Comparison of ENCODE assay signal across 8 mouse cellular contexts in the genomic region with DNA sequence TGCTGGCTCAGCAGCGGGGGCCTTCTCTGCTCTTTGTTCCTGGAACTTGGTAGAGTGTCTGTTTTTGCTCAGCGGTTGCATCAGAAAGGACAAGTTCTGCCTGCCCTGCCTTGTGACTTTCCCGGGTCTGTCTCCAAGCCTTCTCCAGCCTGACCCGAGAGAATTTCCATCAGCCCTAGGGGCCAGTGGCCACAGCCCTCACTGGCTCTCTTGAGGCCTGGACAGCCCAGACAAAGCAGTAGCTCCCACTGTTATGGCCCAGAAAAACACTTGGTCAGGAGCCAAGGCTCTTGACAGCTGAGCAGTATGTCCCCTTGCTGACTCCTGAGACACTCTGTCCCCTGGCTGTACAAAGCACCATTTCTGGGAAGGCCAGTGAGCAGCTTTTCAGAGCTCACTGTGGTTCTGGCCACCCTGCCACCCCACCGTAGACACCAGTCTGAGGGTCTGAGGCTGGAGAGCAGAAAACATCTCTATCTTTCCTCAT. TPM values are rescaled to one million over a fixed set of nuclear protein-coding genes. Genes with fewer than 3 reads are reported as not detected.
A peak's percentile ranks its signal among the peaks of the same experiment; 100 is the strongest.
DNase-seq lines count a peak whose midpoint lies in the region; ATAC-seq and TF ChIP-seq lines count a peak whose summit lies in the region.

A gene (plus strand): TSS at position 437 of the 487 bp plus-strand sequence.

- no peak for TF ChIP-seq CTCF in MEL (IDR thresholded peaks at IDR 0.05 in 2 of 3, conservative IDR thresholded peaks at IDR 0.05 in 1 of 3; ENCODE audit: control insufficient read depth in 1 of 3, insufficient read depth in 1 of 3, low read depth in 2 of 3, low read length in 3 of 3, poor library complexity in 1 of 3, severe bottlenecking in 1 of 3)
- no peak for TF ChIP-seq CTCF in bone marrow, adult 2 months (IDR thresholded peaks at IDR 0.05; ENCODE audit: control insufficient read depth, insufficient read depth, low read length)
- no peak for TF ChIP-seq CTCF in liver, postnatal 0 days (IDR thresholded peaks at IDR 0.05; ENCODE audit: low read depth)

- no peak for TF ChIP-seq RAD21 in MEL (IDR thresholded peaks at IDR 0.05; ENCODE audit: low read depth, low read length)

- no peaks in the 10 kb centered on the region for H3K9me3 ChIP-seq in MEL (replicated peaks; ENCODE audit: insufficient read depth, low read length)
- no peaks in the 10 kb centered on the region for H3K9me3 ChIP-seq in forebrain, embryonic 15.5 days
- H3K9me3 ChIP-seq in liver, postnatal 0 days (ENCODE audit: low read length), result no peaks in the 10 kb centered on the region
- no peaks in the 10 kb centered on the region for H3K9me3 ChIP-seq in stomach, embryonic 15.5 days

- WGBS in bone marrow, adult 2 months, result 68% methylated on average over 5 of the region's 5 CpGs
- WGBS in forebrain, embryonic 15.5 days, result 37% methylated on average over 5 of the region's 5 CpGs
- WGBS in liver, postnatal 0 days (ENCODE audit: insufficient replicate concordance), result 57% methylated on average over 5 of the region's 5 CpGs
- WGBS in stomach, embryonic 15.5 days, result 43% methylated on average over 5 of the region's 5 CpGs

- no peak for TF ChIP-seq POLR2A in MEL (IDR thresholded peaks at IDR 0.05; ENCODE audit: control insufficient read depth in 1 of 2, insufficient read depth in 1 of 2, low read depth in 1 of 2, low read length in 2 of 2, poor library complexity in 1 of 2)
- TF ChIP-seq POLR2A in bone marrow, adult 2 months (IDR thresholded peaks at IDR 0.05; ENCODE audit: borderline replicate concordance, control insufficient read depth, low read depth, low read length), result no peak

- intact Hi-C loops in heart, postnatal 14 days (cut with DNase I), result loop anchor here (1.0 kb wide), 1 partner anchor 28 kb away; no protein-coding TSS in a partner anchor

- TF ChIP-seq EP300 in MEL (IDR thresholded peaks at IDR 0.05; ENCODE audit: low read depth in 1 of 2, low read length in 2 of 2), result no peak
- no peak for TF ChIP-seq EP300 in liver, postnatal 0 days (IDR thresholded peaks at IDR 0.05; ENCODE audit: low read depth)

- H3K4me3 ChIP-seq in MEL (ENCODE audit: control insufficient read depth in 1 of 2, insufficient read depth in 1 of 2, low read depth in 2 of 2, low read length in 2 of 2), result no peak within 1 kb of the TSS
- no peak within 1 kb of the TSS for H3K4me3 ChIP-seq in bone marrow, adult 2 months (replicated peaks; ENCODE audit: control insufficient read depth, low read depth, low read length)
- H3K4me3 ChIP-seq in forebrain, embryonic 15.5 days, result no peak within 1 kb of the TSS
- peak within 1 kb of the TSS; percentile 27 for H3K4me3 ChIP-seq in liver, postnatal 0 days (ENCODE audit: low read depth, low read length)
- H3K4me3 ChIP-seq in stomach, embryonic 15.5 days (replicated peaks), result peak within 1 kb of the TSS; percentile 13

- no peaks in the 10 kb centered on the region; the same call in 1 of the 2 replicates for H3K79me2 ChIP-seq in MEL (ENCODE audit: control insufficient read depth, insufficient read depth, low read length, poor library complexity)

- H3K27me3 ChIP-seq in MEL (ENCODE audit: control insufficient read depth in 1 of 2, insufficient read depth in 2 of 2, low read length in 2 of 2), result no peaks in the 10 kb centered on the region
- H3K27me3 ChIP-seq in forebrain, embryonic 15.5 days, result no peaks in the 10 kb centered on the region
- no peaks in the 10 kb centered on the region for H3K27me3 ChIP-seq in liver, postnatal 0 days (ENCODE audit: insufficient read depth, low read length)
- no peaks in the 10 kb centered on the region for H3K27me3 ChIP-seq in stomach, embryonic 15.5 days (replicated peaks)

- peaks cover 19 to 25% of the 10 kb centered on the region in 2 experiments for H3K4me1 ChIP-seq in MEL (ENCODE audit: control insufficient read depth in 1 of 2, insufficient read depth in 2 of 2, low read length in 2 of 2)
- no peaks in the 10 kb centered on the region; the same call in 1 of the 2 replicates for H3K4me1 ChIP-seq in bone marrow, adult 2 months (ENCODE audit: control insufficient read depth, insufficient read depth, low read length)
- peaks cover 51% of the 10 kb centered on the region for H3K4me1 ChIP-seq in forebrain, embryonic 15.5 days
- peaks cover 44% of the 10 kb centered on the region for H3K4me1 ChIP-seq in liver, postnatal 0 days (ENCODE audit: insufficient read depth)
- H3K4me1 ChIP-seq in stomach, embryonic 15.5 days, result peaks cover 41% of the 10 kb centered on the region

- DNase-seq in MEL (ENCODE audit: low read depth, low spot score), result peak; percentile 66
- peak; percentile 85 to 87 for DNase-seq in heart, postnatal 14 days
- DNase-seq in layer of hippocampus, adult 18-20 months (ENCODE audit: low spot score in 2 of 2), result peak; percentile 27 to 90
- DNase-seq in liver, postnatal 0 days, result peak; percentile 39

- peak within 1 kb of the TSS; percentile 74 for H3K9ac ChIP-seq in MEL (ENCODE audit: control insufficient read depth, low read depth, low read length, poor library complexity, severe bottlenecking)
- peak within 1 kb of the TSS; percentile 14; the same call in 1 of the 2 replicates for H3K9ac ChIP-seq in forebrain, embryonic 15.5 days (replicated peaks)
- peak within 1 kb of the TSS; percentile 55 for H3K9ac ChIP-seq in liver, postnatal 0 days (replicated peaks)
- no peak within 1 kb of the TSS for H3K9ac ChIP-seq in stomach, embryonic 15.5 days

- no peak within 1 kb of the TSS for H3K4me2 ChIP-seq in forebrain, embryonic 15.5 days (replicated peaks)
- H3K4me2 ChIP-seq in liver, postnatal 0 days (ENCODE audit: low read depth, low read length), result peak within 1 kb of the TSS; percentile 69
- peak within 1 kb of the TSS; percentile 43 for H3K4me2 ChIP-seq in stomach, embryonic 15.5 days

- ATAC-seq in forebrain, embryonic 15.5 days (replicated peaks), result no peak
- ATAC-seq in liver, postnatal 0 days, result peak; percentile 12
- ATAC-seq in stomach, embryonic 15.5 days (ENCODE audit: insufficient read depth, low FRiP score, low read depth), result no peak
- ATAC-seq in granulocyte monocyte progenitor cell, adult 5-6 weeks (replicated peaks; ENCODE audit: poor library complexity, severe bottlenecking), result no peak

- H3K27ac ChIP-seq in MEL (ENCODE audit: control insufficient read depth, low read depth, low read length), result peak within 1 kb of the TSS; percentile 93
- H3K27ac ChIP-seq in bone marrow, adult 2 months (ENCODE audit: control insufficient read depth, insufficient read depth, low read depth, low read length, poor library complexity), result peak within 1 kb of the TSS; percentile 19; the same call in 1 of the 2 replicates
- H3K27ac ChIP-seq in forebrain, embryonic 15.5 days (replicated peaks), result peak within 1 kb of the TSS; percentile 67
- H3K27ac ChIP-seq in liver, postnatal 0 days (ENCODE audit: low read depth), result peak within 1 kb of the TSS; percentile 91
- peak within 1 kb of the TSS; percentile 87 for H3K27ac ChIP-seq in stomach, embryonic 15.5 days

- peaks cover 0 to 20% of the 10 kb centered on the region in 2 experiments; a peak in 3 of 4 replicates for H3K36me3 ChIP-seq in MEL (ENCODE audit: control insufficient read depth in 1 of 2, insufficient read depth in 2 of 2, low read length in 2 of 2)
- H3K36me3 ChIP-seq in forebrain, embryonic 15.5 days, result peaks cover 31% of the 10 kb centered on the region
- peaks cover 34% of the 10 kb centered on the region for H3K36me3 ChIP-seq in liver, postnatal 0 days (replicated peaks; ENCODE audit: insufficient read depth, low read length)
- peaks cover 7% of the 10 kb centered on the region; the same call in 1 of the 2 replicates for H3K36me3 ChIP-seq in stomach, embryonic 15.5 days

TF ChIP-seq in MEL, 35 proteins besides CTCF, POLR2A, EP300 and RAD21:
- no peak for TF ChIP-seq ZMIZ1 (IDR thresholded peaks at IDR 0.05; ENCODE audit: low read depth, low read length)
- no peak for TF ChIP-seq POLR2AphosphoS5 (IDR thresholded peaks at IDR 0.05; ENCODE audit: borderline replicate concordance, low read depth, low read length)
- TF ChIP-seq POLR2AphosphoS2 (IDR thresholded peaks at IDR 0.05; ENCODE audit: low read length), result peak; percentile 23; the same call in 1 of the 2 replicates
- TF ChIP-seq ETS1 (IDR thresholded peaks at IDR 0.05; ENCODE audit: low read depth, low read length), result no peak
- TF ChIP-seq TCF12 (IDR thresholded peaks at IDR 0.05; ENCODE audit: low read depth, low read length), result 0 out of 2 replicates have a peak, but pooled peaks have one; percentile 2
- no peak for TF ChIP-seq E2F4 (IDR thresholded peaks at IDR 0.05; ENCODE audit: borderline replicate concordance, low read depth, low read length)
- no peak for TF ChIP-seq HCFC1 (IDR thresholded peaks at IDR 0.05; ENCODE audit: low read depth, low read length)

RNA-seq across cellular contexts. Expression of the gene that starts here (rescaled TPM):
- 0.19 TPM in 1 of 2 replicates, not detected in the other for total RNA-seq in MEL (2012; rRNA removed)
- polyA plus RNA-seq in MEL (2012; ENCODE audit: insufficient read depth in 1 of 2, insufficient read length in 2 of 2, low read depth in 1 of 2, low replicate concordance in 2 of 2, missing spikeins in 1 of 2), result 1 to 10 TPM in 1 of 2 experiments, not detected in 1; 1.6 TPM
- polyA plus RNA-seq in bone marrow, adult 2 months (2011; ENCODE audit: insufficient read depth, insufficient read length, low replicate concordance, missing spikeins), result 15.4 and 23.0 TPM in 2 replicates
- 7.9 and 8.5 TPM in 2 replicates for polyA plus RNA-seq in forebrain, embryonic 15.5 days (2015; fragmentation: Nextera tagmentation; extraction: Ambion mirVana)
- total RNA-seq in heart, postnatal 14 days (2021), result 10 to 100 TPM; 50.1 to 66.9 TPM
- 10 to 100 TPM; 17.7 to 20.1 TPM for total RNA-seq in layer of hippocampus, adult 18-20 months (2021)
- 19.3 and 23.2 TPM in 2 replicates for polyA plus RNA-seq in liver, postnatal 0 days (2015; fragmentation: Nextera tagmentation; extraction: Ambion mirVana)
- polyA plus RNA-seq in stomach, embryonic 15.5 days (2015; fragmentation: Nextera tagmentation; extraction: Ambion mirVana), result 13.1 and 14.2 TPM in 2 replicates
- 0.99 and 1.2 TPM in 2 replicates for total RNA-seq in granulocyte monocyte progenitor cell, adult 5-6 weeks (2014; fragmentation: Nextera tagmentation)
- 0.22 and 1.5 TPM in 2 replicates for total RNA-seq in granulocyte monocyte progenitor cell, adult 5-6 weeks (2017)

Comparison
In these comparisons a context has a peak if more than half of its experiments do, and no peak if none do; other contexts are left out.
1. RNA of the gene that starts here (total RNA-seq): 50.1 to 66.9 TPM in heart, postnatal 14 days and 17.7 to 20.1 TPM in layer of hippocampus, adult 18-20 months; 0.22 to 1.5 TPM in granulocyte monocyte progenitor cell, adult 5-6 weeks and 0.19 TPM in MEL; every median in the first group is over 4 times any median in the second.
2. H3K27ac ChIP-seq: peak in every context shown above with its lines; median percentile 93 in MEL; 91 in liver, postnatal 0 days; 87 in stomach, embryonic 15.5 days; 67 in forebrain, embryonic 15.5 days; 19 in bone marrow, adult 2 months.
3. H3K4me3 ChIP-seq: peak in liver, postnatal 0 days (single experiment) and stomach, embryonic 15.5 days (single experiment); none in MEL (0 of 2), bone marrow, adult 2 months (single experiment) and forebrain, embryonic 15.5 days (single experiment).
4. Peak in every context shown above with its lines, with median percentiles within 50 percentile points of each other: DNase-seq.